ENCODE assay signal across 8 mouse cellular contexts in genomic region chr7:84606293-84606749, GRCm38 (mm10). TPM values are rescaled to one million over a fixed set of nuclear protein-coding genes. Genes with fewer than 3 reads are reported as not detected.
DNase-seq lines count a peak whose midpoint lies in the region; ATAC-seq and TF ChIP-seq lines count a peak whose summit lies in the region.

Gene Fah, minus strand, starts transcription at chr7:84606722.

- peaks cover 10% of the 10 kb centered on the region; the same call in 1 of the 2 replicates for H3K4me1 ChIP-seq in forebrain, embryonic 16.5 days (replicated peaks; ENCODE audit: control insufficient read depth, insufficient read depth, low read length)
- peaks cover 5% of the 10 kb centered on the region; the same call in 1 of the 2 replicates for H3K4me1 ChIP-seq in hindbrain, embryonic 12.5 days
- peaks cover 5% of the 10 kb centered on the region for H3K4me1 ChIP-seq in small intestine, adult 2 months (ENCODE audit: control insufficient read depth, insufficient read depth, insufficient read length, low read length)

- TF ChIP-seq POLR2A in small intestine, adult 2 months (IDR thresholded peaks at IDR 0.05; ENCODE audit: low read depth, low read length): no peak

- TF ChIP-seq CTCF in small intestine, adult 2 months (IDR thresholded peaks at IDR 0.05; ENCODE audit: extremely low read depth, insufficient read length, insufficient replicate concordance, low read depth, low read length): no peak

- H3K9me3 ChIP-seq in forebrain, embryonic 16.5 days (ENCODE audit: control insufficient read depth, low read length): no peaks in the 10 kb centered on the region
- H3K9me3 ChIP-seq in hindbrain, embryonic 12.5 days (replicated peaks): no peaks in the 10 kb centered on the region

- H3K9ac ChIP-seq in forebrain, embryonic 16.5 days (replicated peaks; ENCODE audit: low read depth, low read length): peak within 1 kb of the TSS; percentile 72
- H3K9ac ChIP-seq in hindbrain, embryonic 12.5 days: peak within 1 kb of the TSS; percentile 69

- H3K27me3 ChIP-seq in forebrain, embryonic 16.5 days (replicated peaks; ENCODE audit: control insufficient read depth, insufficient read depth, low read length): no peaks in the 10 kb centered on the region
- peaks cover 14% of the 10 kb centered on the region for H3K27me3 ChIP-seq in hindbrain, embryonic 12.5 days
- H3K27me3 ChIP-seq in small intestine, adult 2 months (ENCODE audit: control insufficient read depth, insufficient read depth, low read length): no peaks in the 10 kb centered on the region

- no peak within 1 kb of the TSS for H3K27ac ChIP-seq in forebrain, embryonic 16.5 days (ENCODE audit: low read length)
- no peak within 1 kb of the TSS for H3K27ac ChIP-seq in hindbrain, embryonic 12.5 days
- no peak within 1 kb of the TSS for H3K27ac ChIP-seq in small intestine, adult 2 months (ENCODE audit: insufficient read depth, low read depth, low read length)

- H3K4me2 ChIP-seq in forebrain, embryonic 16.5 days (ENCODE audit: low read length): peak within 1 kb of the TSS; percentile 95
- H3K4me2 ChIP-seq in hindbrain, embryonic 12.5 days (replicated peaks): peak within 1 kb of the TSS; percentile 99

- no peaks in the 10 kb centered on the region for H3K36me3 ChIP-seq in forebrain, embryonic 16.5 days (ENCODE audit: control insufficient read depth, insufficient read depth)
- H3K36me3 ChIP-seq in hindbrain, embryonic 12.5 days: no peaks in the 10 kb centered on the region
- no peaks in the 10 kb centered on the region for H3K36me3 ChIP-seq in small intestine, adult 2 months (ENCODE audit: control insufficient read depth, insufficient read depth, low read length)

- peak; percentile 41 for ATAC-seq in forebrain, embryonic 16.5 days
- ATAC-seq in hindbrain, embryonic 12.5 days (ENCODE audit: low FRiP score): peak; percentile 36

- WGBS in forebrain, embryonic 16.5 days: 3% methylated on average over 10 of the region's 10 CpGs
- 2% methylated on average over 10 of the region's 10 CpGs for WGBS in hindbrain, embryonic 12.5 days
- WGBS in small intestine, adult 2 months: 3% methylated on average over 10 of the region's 10 CpGs

- H3K4me3 ChIP-seq in forebrain, embryonic 16.5 days (replicated peaks; ENCODE audit: low read length): peak within 1 kb of the TSS; percentile 55
- peak within 1 kb of the TSS; percentile 58 for H3K4me3 ChIP-seq in hindbrain, embryonic 12.5 days
- H3K4me3 ChIP-seq in small intestine, adult 2 months (ENCODE audit: low read depth, low read length): peak within 1 kb of the TSS; percentile 89

- DNase-seq in gastrocnemius, adult 18-20 months (ENCODE audit: low spot score): peak; percentile 59
- DNase-seq in gastrocnemius, postnatal 4 days (ENCODE audit: low spot score in 2 of 2): no peak
- DNase-seq in c-Kit-positive CD71-positive TER-119-positive erythroid progenitor cells, embryonic 14.5 days (ENCODE audit: low spot score): peak; percentile 46
- no peak for DNase-seq in layer of hippocampus, postnatal 25 days (ENCODE audit: extremely low spot score in 1 of 2, low spot score in 1 of 2)
- DNase-seq in lung, postnatal 10 days: peak; percentile 82

RNA-seq across cellular contexts. Expression of gene Fah, which starts in this region (rescaled TPM):
- total RNA-seq in gastrocnemius, adult 18-20 months (2021): 1 to 10 TPM; 1.8 to 3.0 TPM
- 1 to 10 TPM; 5.3 to 5.9 TPM for total RNA-seq in gastrocnemius, postnatal 4 days (2021)
- 8.3 and 10.1 TPM in 2 replicates for polyA plus RNA-seq in forebrain, embryonic 16.5 days (2015; fragmentation: Nextera tagmentation; extraction: Ambion mirVana)
- 3.8 and 4.3 TPM in 2 replicates for polyA plus RNA-seq in hindbrain, embryonic 12.5 days (2016; fragmentation: Nextera tagmentation; extraction: Ambion mirVana)
- 10 to 100 TPM; 18.4 to 19.2 TPM for total RNA-seq in layer of hippocampus, postnatal 25 days (2021)
- 2.4 and 3.2 TPM in 2 replicates for polyA plus RNA-seq in small intestine, adult 2 months (2012; rRNA removed)

Comparison
In these comparisons a context has a peak if more than half of its experiments do, and no peak if none do; other contexts are left out.
1. DNase-seq: peak in gastrocnemius, adult 18-20 months (single experiment), c-Kit-positive CD71-positive TER-119-positive erythroid progenitor cells, embryonic 14.5 days (single experiment) and lung, postnatal 10 days (single experiment); none in gastrocnemius, postnatal 4 days (0 of 2) and layer of hippocampus, postnatal 25 days (0 of 2).
2. Peak in every context shown above with its lines, with median percentiles within 50 percentile points of each other: H3K4me3 ChIP-seq.